Mouse (Mus musculus) CD4-positive, CD25-positive, alpha-beta regulatory T cell, adult 4 months (primary cell): ENCODE measurements around the gene Lrrc4b. TPM values are rescaled to one million over a fixed set of nuclear protein-coding genes. Genes with fewer than 3 reads are reported as not detected.

ENCODE experiments used
- ATAC-seq: one replicate; pipeline ENCODE4 v1.8.0; 2017
- polyA plus RNA-seq, 2 experiments: library from polyadenylated mRNA; unstranded; fragments of 100-300 nt; shearing (Covaris generic); gene quantifications; one replicate each; pipeline ENCODE4 v1.2.1; 2017

The Lrrc4b gene
- polyA plus RNA-seq, 2 experiments from 2014 or later: not detected

DNA sequence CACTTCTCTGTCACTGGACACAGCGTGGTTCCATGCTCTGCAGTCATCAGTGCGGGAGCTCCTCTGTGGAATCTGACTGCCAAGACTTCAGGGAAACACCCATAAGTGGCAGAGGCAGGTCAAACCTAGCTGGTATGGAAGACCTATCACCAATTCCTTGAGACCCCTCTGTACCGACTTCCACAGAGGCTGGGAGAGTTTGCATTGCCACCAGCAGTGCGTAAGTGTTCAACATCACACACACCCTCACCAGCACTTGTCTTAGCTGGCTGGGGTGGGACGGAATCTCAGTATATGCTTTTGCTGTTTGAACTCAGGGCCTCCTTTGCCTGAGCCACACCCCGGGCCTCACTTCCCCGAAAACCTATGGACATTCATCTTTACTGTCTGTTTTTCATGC lies 59.1 kb downstream of the Lrrc4b start:
- no peak for ATAC-seq

- no peak for ATAC-seq
These were observed 59.7 kb downstream of the Lrrc4b start for GRCm38 (mm10) chr7:44488545-44488944.

DNA sequence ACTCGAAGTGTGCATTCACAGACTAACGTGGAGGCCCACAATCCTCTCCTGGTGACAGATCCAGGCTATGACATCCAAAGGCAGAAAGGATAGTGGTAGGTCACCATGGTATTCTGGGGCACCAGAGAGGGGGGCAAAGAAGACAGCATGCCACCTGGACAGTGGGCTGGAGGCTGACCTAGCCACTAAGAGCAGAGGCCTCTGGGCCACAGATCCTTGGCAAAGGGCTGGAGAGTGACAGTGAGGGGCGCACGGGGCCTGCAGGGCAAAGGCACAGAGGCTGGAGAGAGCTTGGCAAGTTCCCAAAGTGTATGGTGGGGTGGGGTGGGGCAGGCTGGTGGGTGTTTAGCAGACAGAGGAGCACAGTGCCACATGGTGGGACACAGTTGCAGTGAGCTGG lies 61.5 kb downstream of the Lrrc4b start:
- no peak for ATAC-seq

GRCm38 (mm10) chr7:44491391-44491790 lies 62.6 kb downstream of the Lrrc4b start:
- ATAC-seq: no peak

DNA sequence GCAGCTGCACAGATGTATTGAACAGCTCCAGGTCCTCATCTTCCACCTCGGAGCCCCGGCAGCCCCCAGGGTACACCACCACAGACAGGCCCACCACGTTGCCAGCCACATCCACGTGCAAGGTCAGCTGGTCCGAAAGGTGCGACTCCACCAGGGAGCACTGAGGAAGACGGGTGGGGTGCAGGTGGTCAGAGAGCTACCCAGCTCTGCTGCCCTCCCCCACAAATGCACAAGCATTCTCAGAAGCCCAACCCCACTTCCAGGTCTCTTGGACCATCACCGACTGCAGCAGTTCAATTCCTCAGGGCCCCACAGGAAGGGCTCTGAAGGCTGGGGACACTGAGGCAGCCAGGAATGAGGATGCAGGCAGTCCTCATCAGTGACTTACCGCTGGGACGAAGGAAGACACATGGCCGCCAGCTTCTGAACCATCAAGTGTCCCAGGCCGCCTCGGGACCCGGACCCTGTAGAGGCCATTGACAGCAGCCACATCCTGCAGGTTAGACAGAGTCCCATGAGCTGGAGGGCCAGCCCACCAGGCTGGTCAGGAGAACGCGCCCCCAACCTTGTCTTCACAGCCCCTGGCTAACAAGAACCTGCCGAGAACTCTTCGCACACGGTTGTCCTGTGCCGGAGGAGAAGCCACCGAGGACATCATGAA lies 63.5 kb downstream of the Lrrc4b start:
- ATAC-seq: no peak

- ATAC-seq: no peak
These were observed 65.9 kb downstream of the Lrrc4b start for GRCm38 (mm10) chr7:44494681-44495080.

DNA sequence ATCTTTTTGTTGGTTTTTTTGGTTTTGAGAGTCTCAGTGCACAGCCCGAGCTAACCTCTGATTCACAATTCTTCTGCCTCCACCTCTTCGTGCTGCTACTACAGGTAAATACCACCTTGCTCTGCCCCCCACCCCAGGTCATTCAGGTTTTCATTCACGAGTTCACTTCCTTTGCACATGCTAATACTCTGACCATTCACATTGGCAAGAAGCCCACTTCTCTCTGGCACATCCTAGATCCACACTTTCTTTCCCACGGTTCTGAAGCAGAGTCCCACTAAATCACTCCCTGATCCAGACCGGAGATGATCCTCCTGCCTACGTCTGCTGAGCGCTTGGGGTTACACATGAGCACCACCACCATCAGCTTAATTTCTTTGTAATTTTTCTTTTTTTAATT lies 66.3 kb downstream of the Lrrc4b start:
- no peak for ATAC-seq

DNA sequence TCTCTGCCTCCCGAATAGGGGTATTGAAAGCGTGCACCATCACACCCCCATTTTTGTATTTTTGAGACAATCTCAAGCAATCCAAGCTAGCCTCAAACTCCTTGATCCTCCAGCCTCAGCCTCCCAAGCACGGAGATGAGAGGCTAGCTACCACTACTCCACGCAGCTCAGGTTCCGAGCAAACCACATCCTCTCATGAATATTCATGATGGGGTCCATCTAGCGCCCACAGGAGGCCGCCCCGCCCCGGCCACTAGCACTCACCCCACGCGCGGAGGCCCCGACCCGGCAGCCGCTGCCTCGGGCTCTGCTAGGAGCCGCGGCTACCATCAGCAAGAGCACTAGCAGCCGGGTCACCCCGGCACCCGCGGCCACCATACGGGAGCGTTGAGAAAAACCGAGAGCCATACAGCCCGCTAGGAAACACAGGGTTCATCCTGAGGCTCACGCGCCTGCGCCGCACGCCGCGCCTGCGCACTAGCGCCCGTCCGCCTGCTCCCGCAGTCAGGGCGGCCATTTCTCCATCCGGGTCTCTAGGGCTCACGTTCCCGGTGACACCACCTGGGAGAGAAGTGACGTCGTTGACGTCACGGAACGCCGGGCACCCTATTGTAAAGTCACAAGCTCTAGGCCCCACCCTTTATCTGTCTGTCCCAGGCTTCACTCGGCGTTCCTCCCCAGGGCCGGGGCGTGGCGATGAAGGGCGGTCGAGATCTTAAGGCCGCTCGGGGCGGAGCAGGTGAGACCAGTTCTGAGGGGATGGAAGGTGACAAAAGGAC lies 67.4 kb downstream of the Lrrc4b start, which contains the start of the genes Emc10 and Fam71e1:
Gene Emc10, minus strand, starts transcription at position 538 of the 779 bp plus-strand sequence.
Gene Fam71e1, plus strand, starts transcription at position 590 of the 779 bp plus-strand sequence.
- peak; percentile 94 for ATAC-seq

GRCm38 (mm10) chr7:44496771-44497109 lies 67.9 kb downstream of the Lrrc4b start:
- no peak for ATAC-seq

- no peak for ATAC-seq
These were observed 68.7 kb downstream of the Lrrc4b start for GRCm38 (mm10) chr7:44497361-44498055.

GRCm38 (mm10) chr7:44498922-44499321 lies 70.1 kb downstream of the Lrrc4b start:
- no peak for ATAC-seq

GRCm38 (mm10) chr7:44500046-44500445 lies 71.2 kb downstream of the Lrrc4b start:
- ATAC-seq: no peak

- peak; percentile 81 for ATAC-seq
These were observed 72.8 kb downstream of the Lrrc4b start for GRCm38 (mm10) chr7:44501563-44502115.

- no peak for ATAC-seq
These were observed 78.7 kb downstream of the Lrrc4b start for GRCm38 (mm10) chr7:44507491-44507890.

Other genes with a start within 250 kb of the Lrrc4b start
- not detected for gene Klk1b24, start 240.8 kb upstream of the Lrrc4b start, polyA plus RNA-seq
- gene Klk1b3, start 230.8 kb upstream of the Lrrc4b start, polyA plus RNA-seq: not detected
- not detected for gene Klk1b4, start 221.6 kb upstream of the Lrrc4b start, polyA plus RNA-seq
- gene Klk1b5, start 213.1 kb upstream of the Lrrc4b start, polyA plus RNA-seq: not detected
- 1 to 10 TPM in 1 of 2 experiments, not detected in 1; 1.0 TPM for gene Klk1, start 203.7 kb upstream of the Lrrc4b start, polyA plus RNA-seq
- gene Gm36864, start 192.8 kb upstream of the Lrrc4b start, polyA plus RNA-seq: not detected
- gene 1700028J19Rik, start 182.3 kb upstream of the Lrrc4b start, polyA plus RNA-seq: 1 to 10 TPM in 1 of 2 experiments, under 1 TPM in 1; 0.93 to 1.7 TPM
- gene 2410002F23Rik, start 182.3 kb upstream of the Lrrc4b start, polyA plus RNA-seq: 100 to 1,000 TPM; 101 to 192 TPM
- gene Acp4, start 171.6 kb upstream of the Lrrc4b start, polyA plus RNA-seq: not detected
- gene Gm15517, start 167.6 kb upstream of the Lrrc4b start, polyA plus RNA-seq: not detected
- gene Clec11a, start 122.1 kb upstream of the Lrrc4b start, polyA plus RNA-seq: under 1 TPM; 0.35 to 0.66 TPM
- gene Shank1, start 118.8 kb upstream of the Lrrc4b start, polyA plus RNA-seq: under 1 TPM; 0.12 to 0.58 TPM
- gene Syt3, start 44.9 kb upstream of the Lrrc4b start, polyA plus RNA-seq: not detected
- gene 1700008O03Rik, start 43.2 kb upstream of the Lrrc4b start, polyA plus RNA-seq: not detected
- gene Aspdh, start 36.4 kb downstream of the Lrrc4b start, polyA plus RNA-seq: under 1 TPM in 1 of 2 experiments, not detected in 1; 0.73 TPM
- gene Josd2, start 39.0 kb downstream of the Lrrc4b start, polyA plus RNA-seq: 10 to 100 TPM; 54.9 to 76.4 TPM
- 10 to 100 TPM; 15.2 to 16.1 TPM for gene Emc10, start 67.5 kb downstream of the Lrrc4b start, polyA plus RNA-seq
- gene Fam71e1, start 67.6 kb downstream of the Lrrc4b start, polyA plus RNA-seq: 1 to 10 TPM; 3.9 to 5.4 TPM
- not detected for gene Mybpc2, start 95.6 kb downstream of the Lrrc4b start, polyA plus RNA-seq
- 1 to 10 TPM in 1 of 2 experiments, under 1 TPM in 1; 0.11 to 4.2 TPM for gene Spib, start 103.1 kb downstream of the Lrrc4b start, polyA plus RNA-seq
- gene Pold1, start 119.8 kb downstream of the Lrrc4b start, polyA plus RNA-seq: 10 to 100 TPM; 18.4 to 45.5 TPM
- 10 to 100 TPM; 42.2 to 57.7 TPM for gene Nr1h2, start 124.9 kb downstream of the Lrrc4b start, polyA plus RNA-seq
- 1 to 10 TPM in 1 of 2 experiments, under 1 TPM in 1; 0.52 to 6.7 TPM for gene Napsa, start 143.4 kb downstream of the Lrrc4b start, polyA plus RNA-seq
- under 1 TPM in 1 of 2 experiments, not detected in 1; 0.42 TPM for gene Kcnc3, start 161.6 kb downstream of the Lrrc4b start, polyA plus RNA-seq
- not detected for gene Myh14, start 241.8 kb downstream of the Lrrc4b start, polyA plus RNA-seq